In genomic region chr11:111893861-111894260, GRCm38 (mm10) we compare ENCODE assay signal across 12 mouse cellular contexts.
DNase-seq lines count a peak whose midpoint lies in the region; ATAC-seq and TF ChIP-seq lines count a peak whose summit lies in the region.
"Had no signal": no experiment of that assay in that cellular context is flagged by ENCODE, and none has a peak within 500 bp of the region (broad histone marks: within the 10 kb centered on the region; RNA-seq: fewer than 3 reads in every experiment).

No protein-coding gene starts in this region.

- no peak for TF ChIP-seq POLR2A in cerebellum, adult 2 months (IDR thresholded peaks at IDR 0.05; ENCODE audit: borderline replicate concordance, insufficient read depth, low read length)

- H3K27ac ChIP-seq in cerebellum, adult 2 months (ENCODE audit: insufficient read depth, low read length) = no peak overlapping the region
- no peak overlapping the region for H3K27ac ChIP-seq in kidney, embryonic 16.5 days (ENCODE audit: low read length)
- H3K27ac ChIP-seq: liver, embryonic 12.5 days had no signal

- no peaks in the 10 kb centered on the region for H3K27me3 ChIP-seq in cerebellum, adult 2 months (ENCODE audit: control insufficient read depth, insufficient read depth, low read length)
- no peaks in the 10 kb centered on the region for H3K27me3 ChIP-seq in kidney, embryonic 16.5 days (ENCODE audit: insufficient read depth, low read length)
- H3K27me3 ChIP-seq: liver, embryonic 12.5 days had no signal

- WGBS in cerebellum, adult 2 months = 17% methylated on average over 8 of the region's 8 CpGs
- 38% methylated on average over 8 of the region's 8 CpGs for WGBS in kidney, embryonic 16.5 days

- H3K4me1 ChIP-seq in cerebellum, adult 2 months (ENCODE audit: control insufficient read depth, insufficient read depth, low read length) = no peaks in the 10 kb centered on the region
- H3K4me1 ChIP-seq in kidney, embryonic 16.5 days (ENCODE audit: insufficient read depth, low read length) = peaks cover 7% of the 10 kb centered on the region; the same call in 1 of the 2 replicates
- H3K4me1 ChIP-seq: liver, embryonic 12.5 days had no signal

- intact Hi-C loops in left cerebral cortex, postnatal 36 days (cut with DNase I) = no loop called here

- peak; percentile 11 to 54 for DNase-seq in layer of hippocampus, adult 18-20 months (ENCODE audit: low spot score in 2 of 2)
- no peak for DNase-seq in layer of hippocampus, adult 9-10 months (ENCODE audit: low spot score)
- DNase-seq in frontal cortex, postnatal 14 days (ENCODE audit: low spot score in 2 of 2) = peak; percentile 14 to 18
- peak; percentile 16 to 36 for DNase-seq in left cerebral cortex, postnatal 36 days (ENCODE audit: low spot score in 2 of 2)
- peak; percentile 27 for DNase-seq in right cerebral cortex, postnatal 14 days
- DNase-seq in lung, postnatal 14 days = no peak
- DNase-seq in cerebellum, adult 2 months = no peak
- DNase-seq: heart, postnatal 4 days had no signal

- H3K9me3 ChIP-seq in kidney, embryonic 16.5 days (ENCODE audit: low read length) = no peaks in the 10 kb centered on the region
- H3K9me3 ChIP-seq: liver, embryonic 12.5 days had no signal

- TF ChIP-seq CTCF in cerebellum, adult 2 months (IDR thresholded peaks at IDR 0.05; ENCODE audit: borderline replicate concordance, insufficient read depth, low read depth, low read length) = no peak

- H3K4me3 ChIP-seq in cerebellum, adult 2 months (replicated peaks; ENCODE audit: insufficient read depth, low read depth, low read length) = no peak overlapping the region
- no peak overlapping the region for H3K4me3 ChIP-seq in kidney, embryonic 16.5 days (ENCODE audit: low read length)
- H3K4me3 ChIP-seq: liver, embryonic 12.5 days; myocyte had no signal

- no peak for ATAC-seq in kidney, embryonic 16.5 days (ENCODE audit: low FRiP score, low TSS enrichment)
- ATAC-seq: liver, embryonic 12.5 days; Patski had no signal

- no peaks in the 10 kb centered on the region for H3K36me3 ChIP-seq in kidney, embryonic 16.5 days (ENCODE audit: insufficient read depth, low read length)
- H3K36me3 ChIP-seq: liver, embryonic 12.5 days had no signal

- no peak overlapping the region for H3K9ac ChIP-seq in kidney, embryonic 16.5 days (replicated peaks; ENCODE audit: low read length)
- H3K9ac ChIP-seq: liver, embryonic 12.5 days had no signal

- no peak overlapping the region for H3K4me2 ChIP-seq in kidney, embryonic 16.5 days (replicated peaks; ENCODE audit: low read depth, low read length)
- H3K4me2 ChIP-seq: liver, embryonic 12.5 days had no signal

Comparison
In these comparisons a context has a peak if more than half of its experiments do, and no peak if none do; other contexts are left out.
1. DNase-seq: peak in layer of hippocampus, adult 18-20 months (2 of 2), frontal cortex, postnatal 14 days (2 of 2), left cerebral cortex, postnatal 36 days (2 of 2) and right cerebral cortex, postnatal 14 days (single experiment); none in layer of hippocampus, adult 9-10 months (single experiment), lung, postnatal 14 days (single experiment) and cerebellum, adult 2 months (0 of 2).